Mouse (Mus musculus) G1E (cell line): ENCODE results near the gene Gusb.

Experiments used
- CTCF ChIP-seq: IDR thresholded peaks from 2 replicates; pipeline ENCODE4 v1.5.1; 2012; ENCODE audit warnings: low read depth, low read length, inconsistent platforms, mixed read lengths
- GATA1 ChIP-seq: IDR thresholded peaks from 2 replicates; pipeline ENCODE4 v1.6.1; 2012; ENCODE audit warnings: borderline replicate concordance, low read length, inconsistent platforms, mixed read lengths
- GATA2 ChIP-seq: IDR thresholded peaks from 2 replicates; pipeline ENCODE4 v1.6.1; 2012; ENCODE audit warnings: low read depth, low read length, inconsistent platforms, borderline replicate concordance
- POLR2AphosphoS5 ChIP-seq: IDR thresholded peaks from 2 replicates; pipeline ENCODE4 v1.6.1; 2012; ENCODE audit warnings: low read depth, low read length, inconsistent platforms; ENCODE audit not compliant: insufficient replicate concordance
- TAL1 ChIP-seq: conservative IDR thresholded peaks from 2 replicates; pipeline ENCODE4 v1.6.1; 2012; ENCODE audit warnings: low read depth, low read length, inconsistent platforms, mixed read lengths

GRCm38 (mm10) chr5:130001356-130001987, 1.4 kb downstream of the Gusb start:
- TF ChIP-seq CTCF (no peak), GATA1 (no peak), TAL1 (no peak), POLR2AphosphoS5 (no peak), GATA2 (no peak)
